Mouse (Mus musculus) adrenal gland, postnatal 10 days (tissue): ENCODE results near the gene Spdef. TPM values are rescaled to one million over a fixed set of nuclear protein-coding genes. Genes with fewer than 3 reads are reported as not detected.

Source experiments
- DNase-seq: peaks from one replicate; pipeline ENCODE4 v3.0.0; 2021; ENCODE audit warnings: mixed read lengths
- total RNA-seq, 2 experiments: library from RNA; stranded (reverse); gene quantifications; 2 replicates each; pipeline ENCODE4 v1.2.3; 2021

Gene Spdef
- total RNA-seq, 2 experiments from 2014 or later = not detected

- DNase-seq = no peak
Measured at GRCm38 (mm10) chr17:27677756-27678155, 51.0 kb downstream of the Spdef start.

GRCm38 (mm10) chr17:27676270-27676669 is 52.5 kb downstream of the Spdef start:
- DNase-seq = no peak

GRCm38 (mm10) chr17:27675453-27675852 is 53.3 kb downstream of the Spdef start:
- no peak for DNase-seq

- DNase-seq = no peak
Measured at GRCm38 (mm10) chr17:27673945-27674344, 54.8 kb downstream of the Spdef start.

GRCm38 (mm10) chr17:27671720-27672119 is 57.0 kb downstream of the Spdef start:
- no peak for DNase-seq

Other genes with a start within 250 kb of the Spdef start
- 1 to 10 TPM; 1.9 to 3.5 TPM for gene Grm4, start 207.6 kb downstream of the Spdef start, total RNA-seq
- 10 to 100 TPM; 27.0 to 29.5 TPM for gene Hmga1, start 172.5 kb downstream of the Spdef start, total RNA-seq
- gene AI413582, start 163.2 kb downstream of the Spdef start, total RNA-seq = 10 to 100 TPM; 10.8 to 15.5 TPM
- 100 to 1,000 TPM; 166 to 171 TPM for gene Nudt3, start 105.5 kb downstream of the Spdef start, total RNA-seq
- 1 to 10 TPM in 1 of 2 experiments, not detected in 1; 1.2 TPM for gene RPS10-NUDT3, start 93.7 kb downstream of the Spdef start, total RNA-seq
- 1,000 to 10,000 TPM in 1 of 2 experiments, 100 to 1,000 TPM in 1; 973 to 1,027 TPM for gene Rps10, start 92.3 kb downstream of the Spdef start, total RNA-seq
- gene Pacsin1, start 73.4 kb downstream of the Spdef start, total RNA-seq = 1 to 10 TPM; 3.2 to 4.6 TPM
- gene D17Wsu92e, start 91.7 kb upstream of the Spdef start, total RNA-seq = 100 to 1,000 TPM; 132 to 137 TPM
- gene Snrpc, start 109.2 kb upstream of the Spdef start, total RNA-seq = 100 to 1,000 TPM in 1 of 2 experiments, 10 to 100 TPM in 1; 94.8 to 102 TPM
- 10 to 100 TPM; 24.5 to 24.7 TPM for gene Uhrf1bp1, start 127.5 kb upstream of the Spdef start, total RNA-seq
- gene Anks1, start 180.4 kb upstream of the Spdef start, total RNA-seq = 10 to 100 TPM; 26.9 to 40.0 TPM
- gene Taf11, start 180.9 kb upstream of the Spdef start, total RNA-seq = 10 to 100 TPM; 28.9 to 29.8 TPM